Mouse (Mus musculus) intestine, embryonic 15.5 days (tissue): ENCODE measurements around the gene Wsb2. TPM values are rescaled to one million over a fixed set of nuclear protein-coding genes. Genes with fewer than 3 reads are reported as not detected.
A peak's percentile ranks its signal among the peaks of the same experiment; 100 is the strongest.
"Not testable (repeated sequence)": the region's sequence is repeated elsewhere in the genome, so short reads cannot be mapped to it uniquely, and the experiment has no call there.

Experiments
- ATAC-seq: fragments of 200-750 bp; cut with Nextera tagmentation; 2 replicates; pipeline ENCODE4 v1.8.0; 2017; ENCODE audit warnings: moderate TSS enrichment, moderate library complexity
- H3K27ac ChIP-seq: fragments of 300-500 bp; sonication (generic); 2 replicates; pipeline ENCODE4 v1.5.1; 2015; ENCODE audit warnings: mild to moderate bottlenecking, inconsistent platforms
- H3K27me3 ChIP-seq: fragments of 300-500 bp; sonication (generic); replicated peaks from 2 replicates; pipeline ENCODE4 v1.6.1; 2015; ENCODE audit warnings: inconsistent platforms
- H3K36me3 ChIP-seq: fragments of 300-500 bp; sonication (generic); 2 replicates; pipeline ENCODE4 v1.6.1; 2015; ENCODE audit warnings: inconsistent platforms
- H3K4me1 ChIP-seq: fragments of 300-500 bp; sonication (generic); replicated peaks from 2 replicates; pipeline ENCODE4 v1.6.1; 2015; ENCODE audit warnings: inconsistent platforms
- H3K4me2 ChIP-seq: fragments of 300-500 bp; sonication (generic); replicated peaks from 2 replicates; pipeline ENCODE4 v1.6.1; 2015; ENCODE audit warnings: mild to moderate bottlenecking, inconsistent platforms
- H3K4me3 ChIP-seq: fragments of 300-500 bp; sonication (generic); replicated peaks from 2 replicates; pipeline ENCODE4 v1.5.1; 2015; ENCODE audit warnings: inconsistent platforms
- H3K9ac ChIP-seq: fragments of 300-500 bp; sonication (generic); 2 replicates; pipeline ENCODE4 v1.6.1; 2015; ENCODE audit warnings: inconsistent platforms
- H3K9me3 ChIP-seq: fragments of 300-500 bp; sonication (generic); 2 replicates; pipeline ENCODE4 v1.6.1; 2016; ENCODE audit warnings: inconsistent platforms
- WGBS: fragments of 180-500 bp; shearing (Covaris S2); methylation state at CpG from one replicate; pipeline ENCODE4 v1.1.7; 2015; 5-methylcytosine and 5-hydroxymethylcytosine counted together
- polyA plus RNA-seq: library from polyadenylated mRNA; unstranded; fragments of >200 nt; fragmentation: Nextera tagmentation; extraction: Ambion mirVana; gene quantifications from 2 replicates; pipeline ENCODE4 v1.2.1, GENCODE M21; 2015

The Wsb2 gene
- polyA plus RNA-seq, 1 experiment from 2014 or later, result 82.6 TPM

- H3K36me3 ChIP-seq, result peaks cover 62% of the 10 kb centered on the region
- H3K27ac ChIP-seq, result no peak overlapping the region
- no peak for ATAC-seq
- no peak overlapping the region for H3K4me3 ChIP-seq
- 91% methylated on average over 7 of the region's 7 CpGs for WGBS
- no peak overlapping the region for H3K4me2 ChIP-seq
- no peaks in the 10 kb centered on the region for H3K4me1 ChIP-seq
- H3K9me3 ChIP-seq, result no peaks in the 10 kb centered on the region
- no peaks in the 10 kb centered on the region for H3K27me3 ChIP-seq
- H3K9ac ChIP-seq, result no peak overlapping the region
Measured at GRCm38 (mm10) chr5:117374372-117375049, 17.4 kb downstream of the Wsb2 start.

- WGBS, result 80% methylated on average over 11 of the region's 11 CpGs
- no peak overlapping the region for H3K9ac ChIP-seq
- no peak overlapping the region for H3K4me2 ChIP-seq
- H3K36me3 ChIP-seq, result peaks cover 58% of the 10 kb centered on the region
- H3K27ac ChIP-seq, result no peak overlapping the region
- ATAC-seq, result no peak
- no peaks in the 10 kb centered on the region for H3K4me1 ChIP-seq
- H3K27me3 ChIP-seq, result no peaks in the 10 kb centered on the region
- no peak overlapping the region for H3K4me3 ChIP-seq
- H3K9me3 ChIP-seq, result no peaks in the 10 kb centered on the region
Measured at GRCm38 (mm10) chr5:117376331-117376761, 19.2 kb downstream of the Wsb2 start.

GRCm38 (mm10) chr5:117377731-117378130 lies 20.6 kb downstream of the Wsb2 start:
- not testable (repeated sequence) for H3K9ac ChIP-seq, H3K9me3 ChIP-seq, H3K27ac ChIP-seq, H3K4me2 ChIP-seq, H3K4me3 ChIP-seq, ATAC-seq, H3K27me3 ChIP-seq, H3K4me1 ChIP-seq
- 89% methylated on average over 14 of the region's 14 CpGs for WGBS
- H3K36me3 ChIP-seq, result peaks cover 55% of the 10 kb centered on the region

- H3K9me3 ChIP-seq, result no peaks in the 10 kb centered on the region
- H3K36me3 ChIP-seq, result peaks cover 61% of the 10 kb centered on the region
- H3K4me3 ChIP-seq, result no peak overlapping the region
- H3K27me3 ChIP-seq, result no peaks in the 10 kb centered on the region
- 69% methylated on average over 4 of the region's 4 CpGs for WGBS
- H3K4me1 ChIP-seq, result no peaks in the 10 kb centered on the region
- H3K27ac ChIP-seq, result no peak overlapping the region
- no peak overlapping the region for H3K4me2 ChIP-seq
- no peak overlapping the region for H3K9ac ChIP-seq
- ATAC-seq, result no peak
Measured at GRCm38 (mm10) chr5:117380199-117380598, 23.1 kb downstream of the Wsb2 start.

GRCm38 (mm10) chr5:117381785-117382184 lies 24.7 kb downstream of the Wsb2 start:
- 76% methylated on average over 7 of the region's 7 CpGs for WGBS
- Histone ChIP-seq H3K4me2 (no peak overlapping the region), H3K9me3 (no peaks in the 10 kb centered on the region), H3K27me3 (no peaks in the 10 kb centered on the region), H3K27ac (no peak overlapping the region), H3K4me1 (no peaks in the 10 kb centered on the region), H3K36me3 (peaks cover 52% of the 10 kb centered on the region), H3K9ac (no peak overlapping the region), H3K4me3 (no peak overlapping the region)
- ATAC-seq, result no peak

GRCm38 (mm10) chr5:117383198-117383597 lies 26.1 kb downstream of the Wsb2 start:
- no peak overlapping the region for H3K4me2 ChIP-seq
- no peak overlapping the region for H3K9ac ChIP-seq
- H3K27me3 ChIP-seq, result no peaks in the 10 kb centered on the region
- WGBS, result 81% methylated on average over 12 of the region's 12 CpGs
- no peak overlapping the region for H3K27ac ChIP-seq
- peaks cover 48% of the 10 kb centered on the region for H3K36me3 ChIP-seq
- H3K4me3 ChIP-seq, result no peak overlapping the region
- no peaks in the 10 kb centered on the region for H3K9me3 ChIP-seq
- H3K4me1 ChIP-seq, result peaks cover 11% of the 10 kb centered on the region
- ATAC-seq, result no peak

- Histone ChIP-seq H3K9ac (peak overlapping the region; percentile 88), H3K4me1 (peaks cover 16% of the 10 kb centered on the region), H3K4me3 (peak overlapping the region; percentile 84), H3K27me3 (no peaks in the 10 kb centered on the region), H3K36me3 (peaks cover 18% of the 10 kb centered on the region), H3K27ac (peak overlapping the region; percentile 64; the same call in 1 of the 2 replicates), H3K9me3 (0 out of 2 replicates have a peak, but pooled peaks cover 6% of the 10 kb centered on the region), H3K4me2 (peak overlapping the region; percentile 71)
- WGBS, result 8% methylated on average over 16 of the region's 16 CpGs
- ATAC-seq, result peak; percentile 76
Measured at GRCm38 (mm10) chr5:117388296-117388751, 31.2 kb downstream of the Wsb2 start.

- peak within 1 kb of the TSS; percentile 88 for H3K9ac ChIP-seq
- H3K27me3 ChIP-seq, result no peaks in the 10 kb centered on the region
- H3K4me3 ChIP-seq, result peak within 1 kb of the TSS; percentile 84
- H3K9me3 ChIP-seq, result 0 out of 2 replicates have a peak, but pooled peaks cover 6% of the 10 kb centered on the region
- WGBS, result 0% methylated on average over 44 of the region's 44 CpGs
- peaks cover 16% of the 10 kb centered on the region for H3K4me1 ChIP-seq
- peak within 1 kb of the TSS; percentile 64; the same call in 1 of the 2 replicates for H3K27ac ChIP-seq
- H3K4me2 ChIP-seq, result peak within 1 kb of the TSS; percentile 71
- ATAC-seq, result peak; percentile 99
- peaks cover 17% of the 10 kb centered on the region for H3K36me3 ChIP-seq
Measured at GRCm38 (mm10) chr5:117388877-117389276, 31.8 kb downstream of the Wsb2 start, which contains the start of gene Rfc5. TSS of gene Rfc5 (minus strand) at chr5:117389047.

- Histone ChIP-seq H3K4me2 (no peak overlapping the region), H3K9ac (no peak overlapping the region), H3K27me3 (no peaks in the 10 kb centered on the region), H3K36me3 (0 out of 2 replicates have a peak, but pooled peaks cover 3% of the 10 kb centered on the region), H3K4me1 (peaks cover 16% of the 10 kb centered on the region), H3K27ac (no peak overlapping the region), H3K4me3 (no peak overlapping the region), H3K9me3 (0 out of 2 replicates have a peak, but pooled peaks cover 6% of the 10 kb centered on the region)
- no peak for ATAC-seq
- 89% methylated on average over 1 of the region's 1 CpGs for WGBS
Measured at GRCm38 (mm10) chr5:117390895-117391294, 33.8 kb downstream of the Wsb2 start.

GRCm38 (mm10) chr5:117395834-117396233 lies 38.7 kb downstream of the Wsb2 start:
- H3K27me3 ChIP-seq, result no peaks in the 10 kb centered on the region
- H3K4me3 ChIP-seq, result no peak overlapping the region
- no peak overlapping the region for H3K27ac ChIP-seq
- WGBS, result 91% methylated on average over 5 of the region's 5 CpGs
- no peaks in the 10 kb centered on the region for H3K36me3 ChIP-seq
- H3K9me3 ChIP-seq, result 0 out of 2 replicates have a peak, but pooled peaks cover 6% of the 10 kb centered on the region
- no peak overlapping the region for H3K9ac ChIP-seq
- H3K4me1 ChIP-seq, result 0 out of 2 replicates have a peak, but pooled peaks cover 3% of the 10 kb centered on the region
- ATAC-seq, result no peak
- no peak overlapping the region for H3K4me2 ChIP-seq

GRCm38 (mm10) chr5:117396596-117397014 lies 39.5 kb downstream of the Wsb2 start:
- H3K27me3 ChIP-seq, result no peaks in the 10 kb centered on the region
- WGBS, result 62% methylated on average over 6 of the region's 6 CpGs
- no peak overlapping the region for H3K4me3 ChIP-seq
- H3K27ac ChIP-seq, result no peak overlapping the region
- H3K9me3 ChIP-seq, result 0 out of 2 replicates have a peak, but pooled peaks cover 6% of the 10 kb centered on the region
- 0 out of 2 replicates have a peak, but pooled peaks cover 3% of the 10 kb centered on the region for H3K4me1 ChIP-seq
- no peaks in the 10 kb centered on the region for H3K36me3 ChIP-seq
- H3K9ac ChIP-seq, result no peak overlapping the region
- no peak overlapping the region for H3K4me2 ChIP-seq
- ATAC-seq, result no peak

- Histone ChIP-seq H3K4me3 (no peak overlapping the region), H3K9me3 (0 out of 2 replicates have a peak, but pooled peaks cover 2% of the 10 kb centered on the region), H3K27ac (no peak overlapping the region), H3K27me3 (no peaks in the 10 kb centered on the region), H3K36me3 (no peaks in the 10 kb centered on the region), H3K4me2 (no peak overlapping the region), H3K4me1 (0 out of 2 replicates have a peak, but pooled peaks cover 3% of the 10 kb centered on the region), H3K9ac (no peak overlapping the region)
- ATAC-seq, result no peak
- 77% methylated on average over 6 of the region's 6 CpGs for WGBS
Measured at GRCm38 (mm10) chr5:117397371-117397770, 40.3 kb downstream of the Wsb2 start.
